Mouse (Mus musculus) bone marrow macrophage, adult 2 months (primary cell): ENCODE measurements around the gene Ccdc63.

ENCODE experiments used
- CTCF ChIP-seq: IDR thresholded peaks from 2 replicates; pipeline ENCODE4 v1.5.1; 2012; ENCODE audit warnings: low read depth, mild to moderate bottlenecking, low read length, moderate library complexity
- POLR2A ChIP-seq: IDR thresholded peaks from 2 replicates; pipeline ENCODE4 v1.6.1; 2012; ENCODE audit warnings: mild to moderate bottlenecking, low read depth, low read length, borderline replicate concordance

DNA sequence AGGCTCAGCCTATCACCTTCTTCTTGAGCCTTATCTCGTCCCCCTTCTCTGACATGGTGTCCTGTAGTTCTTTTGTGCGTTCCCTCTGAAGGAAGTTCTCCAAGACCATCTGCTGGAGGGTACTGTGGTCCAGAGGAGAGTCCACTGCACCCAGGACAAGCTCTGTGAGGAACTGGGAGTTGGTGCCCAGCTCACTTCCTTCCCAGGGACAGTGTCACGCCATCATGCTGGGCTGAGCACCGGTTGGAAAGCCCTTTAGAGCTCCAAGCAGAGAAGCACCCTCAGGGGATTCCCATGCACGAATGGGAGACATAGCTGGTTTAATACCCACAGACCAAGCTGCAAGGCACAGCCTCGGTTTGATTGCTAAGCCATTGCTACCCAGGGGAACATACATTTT, 32.5 kb downstream of the Ccdc63 start:
- no peak for TF ChIP-seq POLR2A
- no peak for TF ChIP-seq CTCF
